Mouse (Mus musculus) C2C12 (cell line): ENCODE measurements at regions not wholly inside any gene's neighbourhood (a gene's known extent, or its start where the extent isn't known, plus 50 kb on each side); places are given as distances from the start of the nearest gene placed in this dataset.

Experiments
- H3K27me3 ChIP-seq: one replicate; pipeline ENCODE4 v1.6.1; 2011; ENCODE audit not compliant: control insufficient read depth, insufficient read depth, insufficient read length
- H3K36me3 ChIP-seq: one replicate; pipeline ENCODE4 v1.6.1; 2011; ENCODE audit not compliant: control insufficient read depth, insufficient read depth
- H3K4me3 ChIP-seq: one replicate; pipeline ENCODE4 v1.5.1; 2011; ENCODE audit warnings: mild to moderate bottlenecking, control low read depth; ENCODE audit not compliant: poor library complexity, insufficient read depth, severe bottlenecking
- H3K79me2 ChIP-seq: one replicate; pipeline ENCODE4 v1.6.1; 2011; ENCODE audit not compliant: control insufficient read depth, insufficient read depth
- H3K79me3 ChIP-seq: one replicate; pipeline ENCODE4 v1.6.1; 2011; ENCODE audit warnings: low read depth, control low read depth
- H3ac ChIP-seq: one replicate; pipeline ENCODE3; 2011; ENCODE audit warnings: low read depth; ENCODE audit not compliant: control insufficient read depth, insufficient read length
- CEBPB ChIP-seq: IDR thresholded peaks from one replicate; pipeline ENCODE4 v1.6.1; 2011; ENCODE audit warnings: low read depth, mild to moderate bottlenecking, control low read depth, moderate library complexity
- CTCF ChIP-seq: IDR thresholded peaks from one replicate; pipeline ENCODE4 v1.5.1; 2011; ENCODE audit not compliant: control insufficient read depth, insufficient read depth, insufficient read length
- FOSL1 ChIP-seq: IDR thresholded peaks from one replicate; pipeline ENCODE4 v1.8.0; 2011; ENCODE audit warnings: mild to moderate bottlenecking, low read length; ENCODE audit not compliant: poor library complexity, insufficient read depth, severe bottlenecking
- MAX ChIP-seq: IDR thresholded peaks from one replicate; pipeline ENCODE4 v1.6.1; 2011; ENCODE audit warnings: mild to moderate bottlenecking, control low read depth
- MYOD1 ChIP-seq: IDR thresholded peaks from one replicate; pipeline ENCODE4 v1.6.1; 2011; ENCODE audit warnings: low read depth; ENCODE audit not compliant: control insufficient read depth, insufficient read length
- MYOG ChIP-seq: IDR thresholded peaks from one replicate; pipeline ENCODE4 v1.6.1; 2011; ENCODE audit not compliant: control insufficient read depth, insufficient read length; ENCODE audit errors: extremely low read depth
- USF1 ChIP-seq: IDR thresholded peaks from one replicate; pipeline ENCODE4 v1.6.1; 2011; ENCODE audit warnings: low read depth, mild to moderate bottlenecking, control low read depth, moderate library complexity

GRCm38 (mm10) chr13:60376705-60377104 lies 199.5 kb upstream of the Gas1 start:
- no peak for TF ChIP-seq USF1
- no peak for TF ChIP-seq MYOD1
- no peak for TF ChIP-seq CEBPB
- TF ChIP-seq MYOG = no peak
- TF ChIP-seq MAX = no peak
- no peak for TF ChIP-seq CTCF
- TF ChIP-seq FOSL1 = no peak
- Histone ChIP-seq H3K79me3 (no peaks in the 10 kb centered on the region), H3K36me3 (no peaks in the 10 kb centered on the region), H3K4me3 (no peak overlapping the region), H3K79me2 (no peaks in the 10 kb centered on the region), H3ac (no peak overlapping the region), H3K27me3 (no peaks in the 10 kb centered on the region)

- TF ChIP-seq FOSL1 = no peak
- H3ac ChIP-seq = no peak overlapping the region
Measured at GRCm38 (mm10) chr13:60382855-60383254, 205.7 kb upstream of the Gas1 start.

GRCm38 (mm10) chr13:60398836-60399235 lies 202.9 kb upstream of the Dapk1 start:
- H3K4me3 ChIP-seq = no peak overlapping the region
- H3K79me3 ChIP-seq = no peaks in the 10 kb centered on the region
- H3K79me2 ChIP-seq = no peaks in the 10 kb centered on the region
- no peaks in the 10 kb centered on the region for H3K36me3 ChIP-seq
- H3K27me3 ChIP-seq = no peaks in the 10 kb centered on the region
- TF ChIP-seq MYOD1 (no peak), CTCF (no peak), MYOG (no peak), MAX (no peak)
- no peak overlapping the region for H3ac ChIP-seq

More at GRCm38 (mm10) chr13:60382855-60383254, 205.7 kb upstream of the Gas1 start:
- Histone ChIP-seq H3K79me2 (no peaks in the 10 kb centered on the region), H3K27me3 (no peaks in the 10 kb centered on the region), H3K79me3 (no peaks in the 10 kb centered on the region), H3K36me3 (no peaks in the 10 kb centered on the region), H3K4me3 (no peak overlapping the region)

GRCm38 (mm10) chr13:60400764-60401487 lies 200.8 kb upstream of the Dapk1 start:
- TF ChIP-seq CTCF (no peak), FOSL1 (no peak), CEBPB (no peak), MAX (no peak), USF1 (no peak), MYOD1 (no peak), MYOG (no peak)
- no peaks in the 10 kb centered on the region for H3K36me3 ChIP-seq
- no peak overlapping the region for H3ac ChIP-seq
- no peaks in the 10 kb centered on the region for H3K79me2 ChIP-seq
- no peak overlapping the region for H3K4me3 ChIP-seq
- no peaks in the 10 kb centered on the region for H3K79me3 ChIP-seq
- no peaks in the 10 kb centered on the region for H3K27me3 ChIP-seq

- Histone ChIP-seq H3K4me3 (no peak overlapping the region), H3K36me3 (no peaks in the 10 kb centered on the region), H3ac (no peak overlapping the region), H3K79me3 (no peaks in the 10 kb centered on the region), H3K79me2 (no peaks in the 10 kb centered on the region), H3K27me3 (no peaks in the 10 kb centered on the region)
- TF ChIP-seq FOSL1 (no peak), CEBPB (no peak), USF1 (no peak), CTCF (no peak), MYOG (no peak), MAX (no peak), MYOD1 (no peak)
Measured at GRCm38 (mm10) chr13:60403471-60403870, 198.3 kb upstream of the Dapk1 start.

- Histone ChIP-seq H3ac (no peak overlapping the region), H3K79me3 (no peaks in the 10 kb centered on the region), H3K27me3 (no peaks in the 10 kb centered on the region), H3K4me3 (no peak overlapping the region), H3K79me2 (no peaks in the 10 kb centered on the region), H3K36me3 (no peaks in the 10 kb centered on the region)
- TF ChIP-seq MYOG (no peak), CTCF (no peak)
Measured at GRCm38 (mm10) chr13:60407344-60407743, 194.4 kb upstream of the Dapk1 start.
